Mouse (Mus musculus) kidney, adult 2 months (tissue): Measurements from ENCODE around the gene Wdr1.

Source experiments
- CTCF ChIP-seq: fragments of 200-500 bp; conservative IDR thresholded peaks from 2 replicates; pipeline ENCODE4 v1.5.1; 2011; ENCODE audit warnings: low read depth, mild to moderate bottlenecking, control low read depth, low read length, moderate library complexity, mixed read lengths; ENCODE audit not compliant: insufficient read depth, insufficient read length
- POLR2A ChIP-seq: fragments of 200-500 bp; IDR thresholded peaks from one replicate; pipeline ENCODE4 v1.6.1; 2011; ENCODE audit warnings: low read depth, low read length, control low read depth

DNA sequence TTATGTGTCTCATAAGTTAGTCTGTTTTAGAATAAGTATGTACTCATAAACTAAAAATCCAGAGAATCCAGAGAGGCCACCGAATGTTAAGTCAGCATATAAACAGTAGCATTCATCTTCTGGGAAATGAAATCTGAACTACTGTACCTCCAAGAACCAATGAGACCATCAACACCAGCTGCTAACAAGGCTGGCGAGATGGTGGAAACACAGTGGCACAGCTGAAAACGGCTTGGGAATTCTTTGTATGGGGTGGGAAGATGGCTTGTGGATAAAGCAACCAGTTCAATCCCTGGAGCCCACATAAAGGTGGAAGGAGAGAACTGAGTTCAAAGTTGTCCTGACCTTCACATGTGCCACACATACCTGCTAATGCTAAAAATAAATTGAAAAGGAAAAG lies 10.4 kb downstream of the Wdr1 start:
- TF ChIP-seq POLR2A, result no peak
- TF ChIP-seq CTCF, result no peak
